Mouse (Mus musculus): Measurements from ENCODE around the gene Aox3. TPM values are rescaled to one million over a fixed set of nuclear protein-coding genes. Genes with fewer than 3 reads are reported as not detected.

Gene Aox3
- total RNA-seq, 2 experiments from 2014 or later: not detected

- no peak for ATAC-seq (replicated peaks; ENCODE audit: low FRiP score, poor library complexity, severe bottlenecking)
These were observed 81.4 kb downstream of the Aox3 start for GRCm38 (mm10) chr1:58194317-58194716.

GRCm38 (mm10) chr1:58194988-58195387, 82.1 kb downstream of the Aox3 start:
- no peak for ATAC-seq (replicated peaks; ENCODE audit: low FRiP score, poor library complexity, severe bottlenecking)

GRCm38 (mm10) chr1:58195541-58195940, 82.6 kb downstream of the Aox3 start:
- ATAC-seq (replicated peaks; ENCODE audit: low FRiP score, poor library complexity, severe bottlenecking): no peak

GRCm38 (mm10) chr1:58197023-58197422, 84.1 kb downstream of the Aox3 start:
- ATAC-seq (replicated peaks; ENCODE audit: low FRiP score, poor library complexity, severe bottlenecking): no peak

GRCm38 (mm10) chr1:58198386-58198785, 85.5 kb downstream of the Aox3 start:
- ATAC-seq (replicated peaks; ENCODE audit: low FRiP score, poor library complexity, severe bottlenecking): no peak

GRCm38 (mm10) chr1:58210203-58210602, 97.3 kb downstream of the Aox3 start, which contains the start of gene Aox4:
Aox4 (plus strand) TSS chr1:58210397.
- no peak for ATAC-seq (replicated peaks; ENCODE audit: low FRiP score, poor library complexity, severe bottlenecking)

DNA sequence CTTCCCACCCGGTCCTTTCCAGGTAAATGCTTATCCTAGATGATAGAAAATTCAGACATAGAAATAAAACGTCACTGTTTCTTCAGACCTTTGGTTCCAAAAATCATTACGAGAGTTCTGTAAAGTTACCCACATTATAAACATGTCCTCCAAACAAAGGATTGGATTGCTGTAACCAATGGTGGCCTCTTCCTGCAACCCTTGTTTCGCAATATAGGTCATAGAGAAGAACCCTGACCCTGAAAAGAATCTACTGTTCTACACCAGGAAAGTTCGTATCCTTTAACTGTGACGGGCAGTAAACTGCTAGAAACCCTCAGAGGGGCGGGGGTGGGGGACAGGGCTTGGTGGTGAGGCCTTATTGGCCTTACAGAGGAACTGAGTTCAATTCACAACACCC, 99.9 kb downstream of the Aox3 start:
- ATAC-seq (replicated peaks; ENCODE audit: low FRiP score, poor library complexity, severe bottlenecking): no peak

- ATAC-seq (replicated peaks; ENCODE audit: low FRiP score, poor library complexity, severe bottlenecking): no peak
These were observed 100.9 kb downstream of the Aox3 start for GRCm38 (mm10) chr1:58213838-58214237.

DNA sequence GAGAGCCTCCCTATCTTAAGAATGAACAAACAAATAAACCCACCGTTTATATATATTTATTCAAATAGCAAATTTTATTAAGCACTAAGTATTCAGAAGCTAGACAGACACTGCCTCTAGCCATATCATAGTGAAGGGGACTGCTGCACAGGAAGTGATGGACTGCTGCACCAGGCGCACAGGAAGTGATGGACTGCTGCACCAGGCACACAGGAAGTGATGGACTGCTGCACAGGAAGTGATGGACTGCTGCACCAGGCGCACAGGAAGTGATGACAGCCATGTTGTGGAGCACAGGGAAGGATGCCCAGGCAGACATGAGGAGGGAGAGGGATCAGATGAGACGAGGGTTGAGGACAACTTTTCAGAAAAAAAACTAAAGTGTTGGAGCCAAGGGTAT, 102.4 kb downstream of the Aox3 start:
- no peak for ATAC-seq (replicated peaks; ENCODE audit: low FRiP score, poor library complexity, severe bottlenecking)

DNA sequence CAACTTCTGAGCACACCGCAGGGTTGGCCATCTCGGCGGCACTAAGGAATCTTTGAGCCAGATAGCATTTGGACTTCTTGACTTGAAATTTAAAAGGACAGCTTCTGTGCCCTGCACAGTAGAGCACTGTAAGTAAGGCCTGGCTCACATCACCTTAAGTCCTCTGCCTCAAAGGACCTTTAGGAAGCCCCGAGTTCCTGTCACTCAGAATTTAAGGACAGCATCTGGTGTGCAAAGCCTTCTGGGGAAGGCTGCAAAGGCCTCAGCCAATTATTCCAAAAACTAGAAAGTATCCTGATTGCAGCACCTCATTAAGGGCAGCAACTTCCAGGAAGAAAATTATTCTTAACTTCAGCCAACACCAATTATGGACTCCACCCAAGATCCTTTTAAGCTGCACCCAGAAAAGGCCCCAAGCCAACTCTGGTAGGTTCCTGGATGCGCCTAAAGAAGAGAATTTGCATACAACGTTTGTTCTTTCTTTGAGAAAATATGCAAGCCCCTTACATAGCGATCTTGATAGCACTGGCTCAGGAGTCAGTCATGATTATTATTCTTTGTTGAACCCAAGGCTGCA, 103.1 kb downstream of the Aox3 start:
- ATAC-seq (replicated peaks; ENCODE audit: low FRiP score, poor library complexity, severe bottlenecking): no peak

- ATAC-seq (replicated peaks; ENCODE audit: low FRiP score, poor library complexity, severe bottlenecking): no peak
These were observed 108.1 kb downstream of the Aox3 start for GRCm38 (mm10) chr1:58221070-58221469.

DNA sequence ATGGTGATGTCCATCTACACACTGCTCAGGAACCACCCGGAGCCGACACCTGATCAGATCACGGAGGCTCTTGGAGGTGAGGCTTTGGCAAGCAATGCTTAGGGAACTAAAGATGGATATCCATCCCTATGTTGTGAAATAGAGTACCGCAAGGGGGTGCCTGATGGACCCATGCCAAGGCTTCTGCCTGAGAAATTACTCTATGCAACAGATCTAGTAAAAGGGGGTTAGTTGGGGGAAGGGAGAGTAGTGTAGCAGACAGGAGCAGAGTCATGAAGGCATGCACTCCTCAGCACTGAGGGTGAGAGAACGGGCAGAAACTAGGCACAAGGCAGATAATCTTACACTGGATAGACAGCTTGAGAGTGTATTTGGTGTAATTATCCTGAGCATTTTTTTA, 108.9 kb downstream of the Aox3 start:
- ATAC-seq (replicated peaks; ENCODE audit: low FRiP score, poor library complexity, severe bottlenecking): no peak

- no peak for ATAC-seq (replicated peaks; ENCODE audit: low FRiP score, poor library complexity, severe bottlenecking)
These were observed 115.2 kb downstream of the Aox3 start for GRCm38 (mm10) chr1:58228086-58228485.

- no peak for ATAC-seq (replicated peaks; ENCODE audit: low FRiP score, poor library complexity, severe bottlenecking)
These were observed 116.0 kb downstream of the Aox3 start for GRCm38 (mm10) chr1:58228916-58229315.

DNA sequence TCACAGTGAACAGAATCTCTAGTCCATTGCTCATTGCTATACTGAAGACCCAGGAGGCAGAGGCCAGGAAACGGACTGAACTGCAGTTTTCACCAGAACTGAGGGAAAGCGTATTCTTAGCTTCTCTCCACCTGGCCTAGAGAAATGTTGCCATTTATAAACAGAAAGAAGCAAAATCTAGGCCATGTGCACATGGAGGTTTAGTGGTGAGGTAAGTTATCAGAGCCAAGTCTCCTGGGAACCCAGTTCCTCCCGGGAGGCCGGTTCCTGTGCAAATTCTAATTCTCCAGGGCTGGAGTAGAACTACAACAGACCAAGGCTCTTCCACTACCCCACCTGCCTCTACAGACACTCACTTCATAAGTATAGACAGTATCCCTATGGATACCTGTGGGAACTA, 116.8 kb downstream of the Aox3 start:
- no peak for ATAC-seq (replicated peaks; ENCODE audit: low FRiP score, poor library complexity, severe bottlenecking)

DNA sequence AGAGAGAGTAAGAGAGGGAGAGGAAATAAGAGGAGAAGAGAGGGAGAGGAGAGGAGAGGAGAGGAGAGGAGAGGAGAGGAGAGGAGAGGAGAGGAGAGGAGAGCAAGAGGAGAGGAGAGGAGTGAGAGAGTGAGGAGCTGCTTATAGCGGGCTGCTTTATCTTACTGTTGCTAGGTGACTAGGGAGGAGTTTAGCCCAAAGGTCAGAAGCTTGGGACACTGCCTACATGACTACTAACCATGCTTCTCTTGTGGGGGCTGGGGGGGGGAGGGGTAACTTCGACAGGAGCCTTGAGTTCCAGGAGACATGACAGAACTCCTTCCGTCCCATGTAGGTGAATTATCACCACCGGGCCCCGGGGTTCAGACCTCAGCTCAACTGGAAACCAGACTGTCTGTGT, 117.6 kb downstream of the Aox3 start:
- no peak for ATAC-seq (replicated peaks; ENCODE audit: low FRiP score, poor library complexity, severe bottlenecking)

DNA sequence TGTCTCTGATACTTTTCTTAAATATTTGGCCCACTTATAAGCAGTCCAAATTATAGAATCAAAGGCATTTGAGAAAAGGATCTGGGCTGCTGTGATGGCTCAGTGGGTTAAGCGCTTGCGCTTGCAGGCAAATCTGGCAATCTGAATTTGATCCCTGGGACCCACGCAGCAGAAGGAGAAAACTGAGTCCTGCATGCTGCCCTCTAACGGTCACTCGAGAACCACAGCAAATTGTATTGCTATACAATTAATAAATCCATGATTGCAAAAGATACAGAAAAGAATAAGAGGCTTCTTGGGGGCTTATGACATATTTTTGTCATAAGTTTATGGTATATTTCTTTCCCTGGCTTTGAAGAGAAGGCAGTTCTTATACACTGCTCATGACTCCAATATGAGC, 122.5 kb downstream of the Aox3 start:
- no peak for ATAC-seq (replicated peaks; ENCODE audit: low FRiP score, poor library complexity, severe bottlenecking)

GRCm38 (mm10) chr1:58237527-58238299, 124.8 kb downstream of the Aox3 start:
- ATAC-seq (replicated peaks; ENCODE audit: low FRiP score, poor library complexity, severe bottlenecking): no peak

- ATAC-seq (replicated peaks; ENCODE audit: low FRiP score, poor library complexity, severe bottlenecking): no peak
These were observed 125.5 kb downstream of the Aox3 start for GRCm38 (mm10) chr1:58238440-58238839.

DNA sequence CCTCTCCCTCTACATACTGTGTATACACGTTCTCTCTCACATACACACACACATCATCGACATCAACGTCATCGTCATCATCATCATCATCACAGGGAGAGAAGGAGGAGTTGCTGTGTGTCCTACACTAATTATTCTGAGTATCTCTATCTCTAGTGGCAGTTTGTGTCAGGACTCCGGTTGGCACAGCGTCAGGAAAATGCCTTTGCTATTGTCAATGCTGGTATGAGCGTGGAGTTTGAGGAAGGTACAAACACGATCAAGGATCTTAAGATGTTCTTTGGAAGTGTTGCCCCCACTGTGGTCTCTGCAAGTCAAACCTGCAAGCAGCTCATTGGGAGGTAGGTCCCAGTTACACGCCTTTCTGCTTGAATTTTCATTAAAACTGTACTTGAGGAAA, 126.0 kb downstream of the Aox3 start:
- no peak for ATAC-seq (replicated peaks; ENCODE audit: low FRiP score, poor library complexity, severe bottlenecking)

- ATAC-seq (replicated peaks; ENCODE audit: low FRiP score, poor library complexity, severe bottlenecking): no peak
These were observed 127.4 kb downstream of the Aox3 start for GRCm38 (mm10) chr1:58240347-58240746.

DNA sequence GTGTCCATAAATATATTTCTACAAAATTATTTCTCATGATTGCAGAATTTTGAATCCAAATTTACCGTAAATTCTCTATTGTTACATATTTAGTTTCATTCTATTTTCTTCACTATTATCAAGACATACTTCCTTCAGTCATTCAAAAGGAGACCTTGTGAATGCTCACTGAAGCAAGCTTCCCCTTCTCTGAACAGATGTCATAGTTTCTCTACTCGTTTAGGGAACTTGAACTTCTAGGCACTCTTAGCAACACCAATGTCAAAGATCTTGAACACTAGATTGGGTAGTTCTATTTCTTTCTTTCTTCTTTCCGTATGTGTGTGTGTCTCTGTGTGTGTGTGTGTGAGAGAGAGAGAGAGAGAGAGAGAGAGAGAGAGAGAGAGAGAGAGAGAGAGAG, 131.6 kb downstream of the Aox3 start:
- no peak for ATAC-seq (replicated peaks; ENCODE audit: low FRiP score, poor library complexity, severe bottlenecking)

Data from erythroid progenitor cell, adult 5-6 weeks (primary cell).